Mouse (Mus musculus): ENCODE data around the gene Pkn2. TPM values are rescaled to one million over a fixed set of nuclear protein-coding genes. Genes with fewer than 3 reads are reported as not detected.

Gene Pkn2
- total and polyA plus RNA-seq, 3 experiments = 33.5 to 38.8 (median 34.7) TPM

- Histone ChIP-seq H3K9ac (ENCODE audit: control insufficient read depth, low read depth, low read length, poor library complexity, severe bottlenecking) (no peak overlapping the region), H3K79me2 (ENCODE audit: control insufficient read depth, insufficient read depth, low read length, poor library complexity) (no peaks in the 10 kb centered on the region), H3K9me3 (replicated peaks; ENCODE audit: insufficient read depth, low read length) (no peaks in the 10 kb centered on the region), H3K4me3 (ENCODE audit: control insufficient read depth in 1 of 2, insufficient read depth in 1 of 2, low read depth in 2 of 2, low read length in 2 of 2) (peak overlapping the region; percentile 6 to 25; a peak in 2 of 4 replicates), H3K27me3 (ENCODE audit: control insufficient read depth in 1 of 2, insufficient read depth in 2 of 2, low read length in 2 of 2) (no peaks in the 10 kb centered on the region), H3K36me3 (ENCODE audit: control insufficient read depth in 1 of 2, insufficient read depth in 2 of 2, low read length in 2 of 2) (peaks cover 0 to 13% of the 10 kb centered on the region in 2 experiments; a peak in 2 of 4 replicates), H3K27ac (ENCODE audit: control insufficient read depth, low read depth, low read length) (no peak overlapping the region), H3K4me1 (ENCODE audit: control insufficient read depth in 1 of 2, insufficient read depth in 2 of 2, low read length in 2 of 2) (peaks cover 3 to 16% of the 10 kb centered on the region in 2 experiments)
- TF ChIP-seq ETS1 (IDR thresholded peaks at IDR 0.05; ENCODE audit: low read depth, low read length) (peak; percentile 81), TCF12 (IDR thresholded peaks at IDR 0.05; ENCODE audit: low read depth, low read length) (peak; percentile 84), HCFC1 (IDR thresholded peaks at IDR 0.05; ENCODE audit: low read depth, low read length) (no peak), NELFE (IDR thresholded peaks at IDR 0.05; ENCODE audit: low read depth, low read length) (no peak), BHLHE40 (IDR thresholded peaks at IDR 0.05; ENCODE audit: borderline replicate concordance, low read depth, low read length) (peak; percentile 90), SIN3A (IDR thresholded peaks at IDR 0.05; ENCODE audit: low read length) (peak; percentile 68), GABPA (IDR thresholded peaks at IDR 0.05; ENCODE audit: low read depth, low read length) (no peak), RCOR1 (IDR thresholded peaks at IDR 0.05; ENCODE audit: low read depth, low read length) (peak; percentile 83), MAFK (IDR thresholded peaks at IDR 0.05; ENCODE audit: borderline replicate concordance, low read depth, low read length) (peak; percentile 65; the same call in 1 of the 2 replicates), USF2 (IDR thresholded peaks at IDR 0.05; ENCODE audit: borderline replicate concordance in 1 of 2, insufficient read depth in 1 of 2, low read depth in 1 of 2, low read length in 2 of 2) (no peak), GATA1 (IDR thresholded peaks at IDR 0.05; ENCODE audit: low read depth, low read length) (peak; percentile 93), ZC3H11A (IDR thresholded peaks at IDR 0.05; ENCODE audit: low read depth, low read length) (no peak), POLR2AphosphoS5 (IDR thresholded peaks at IDR 0.05; ENCODE audit: borderline replicate concordance, low read depth, low read length) (no peak), KAT2A (conservative IDR thresholded peaks at IDR 0.05; ENCODE audit: low read depth, low read length) (no peak), RAD21 (IDR thresholded peaks at IDR 0.05; ENCODE audit: low read depth, low read length) (no peak), UBTF (IDR thresholded peaks at IDR 0.05; ENCODE audit: borderline replicate concordance, insufficient read depth, low read depth, low read length) (no peak), ZNF384 (IDR thresholded peaks at IDR 0.05; ENCODE audit: low read depth, low read length) (no peak), CHD1 (IDR thresholded peaks at IDR 0.05; ENCODE audit: low read depth, low read length) (no peak), MYC (IDR thresholded peaks at IDR 0.05; ENCODE audit: low read depth, low read length) (peak; percentile 71; the same call in 1 of the 2 replicates), TAL1 (IDR thresholded peaks at IDR 0.05; ENCODE audit: low read length) (peak; percentile 17; the same call in 1 of the 2 replicates), TBP (IDR thresholded peaks at IDR 0.05; ENCODE audit: low read depth, low read length) (no peak), CHD2 (IDR thresholded peaks at IDR 0.05; ENCODE audit: low read length) (no peak), MEF2A (IDR thresholded peaks at IDR 0.05; ENCODE audit: extremely low read depth, insufficient replicate concordance, low read depth, low read length, poor library complexity, severe bottlenecking) (no peak), MXI1 (IDR thresholded peaks at IDR 0.05; ENCODE audit: low read depth, low read length) (peak; percentile 63), MYB (IDR thresholded peaks at IDR 0.05; ENCODE audit: low read depth, low read length) (0 out of 2 replicates have a peak, but pooled peaks have one; percentile 35), POLR2A (IDR thresholded peaks at IDR 0.05; ENCODE audit: control insufficient read depth in 1 of 2, insufficient read depth in 1 of 2, low read depth in 1 of 2, low read length in 2 of 2, poor library complexity in 1 of 2) (no peak), CTCF (IDR thresholded peaks at IDR 0.05 in 2 of 3, conservative IDR thresholded peaks at IDR 0.05 in 1 of 3; ENCODE audit: control insufficient read depth in 1 of 3, insufficient read depth in 1 of 3, low read depth in 2 of 3, low read length in 3 of 3, poor library complexity in 1 of 3, severe bottlenecking in 1 of 3) (no peak), EP300 (IDR thresholded peaks at IDR 0.05; ENCODE audit: low read depth in 1 of 2, low read length in 2 of 2) (peak; percentile 79 to 82)
- DNase-seq (ENCODE audit: low read depth, low spot score) = peak; percentile 67
These were observed 124.0 kb downstream of the Pkn2 start for GRCm38 (mm10) chr3:142757841-142758240.

Data from MEL (cell line).